Mouse (Mus musculus) spleen, adult 2 months (tissue): ENCODE results near the gene Mfsd10.

ENCODE experiments used
- CTCF ChIP-seq: fragments of 200-500 bp; IDR thresholded peaks from 2 replicates; pipeline ENCODE4 v1.5.1; 2011; ENCODE audit warnings: mild to moderate bottlenecking, inconsistent platforms; ENCODE audit not compliant: insufficient read depth, insufficient read length, insufficient replicate concordance; ENCODE audit errors: extremely low read depth
- POLR2A ChIP-seq: fragments of 200-500 bp; IDR thresholded peaks from 2 replicates; pipeline ENCODE4 v1.6.1; 2011; ENCODE audit warnings: low read depth, low read length, inconsistent platforms

GRCm38 (mm10) chr5:34608226-34608625 lies 28.8 kb downstream of the Mfsd10 start:
- TF ChIP-seq CTCF (no peak), POLR2A (no peak)
